ENCODE assay signal across 23 mouse cellular contexts in the genomic region with DNA sequence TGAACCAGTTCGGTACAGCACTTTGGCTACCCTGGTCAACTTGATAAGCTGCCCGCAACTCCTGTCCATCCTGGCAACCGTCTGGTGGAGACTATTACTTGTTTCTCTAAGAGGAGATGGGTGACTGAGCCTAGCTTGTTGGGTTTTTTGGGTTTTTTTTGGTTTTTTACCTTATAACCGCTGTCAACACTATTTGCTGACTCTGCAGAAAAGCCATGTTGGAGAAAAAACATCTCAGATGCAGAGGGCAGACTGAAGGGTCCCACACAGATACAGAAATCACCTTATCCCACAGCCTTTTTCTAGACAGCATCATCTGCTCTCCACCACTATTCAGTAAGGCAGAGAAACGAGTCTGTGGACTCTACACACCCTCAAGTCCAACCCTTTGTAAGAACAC. TPM values are rescaled to one million over a fixed set of nuclear protein-coding genes. Genes with fewer than 3 reads are reported as not detected.
"Had no signal": no experiment of that assay in that cellular context is flagged by ENCODE, and none has a peak within 500 bp of the region (broad histone marks: within the 10 kb centered on the region; RNA-seq: fewer than 3 reads in every experiment).

No protein-coding gene starts in this region.

- H3K4me1 ChIP-seq: midbrain, embryonic 13.5 days; midbrain, embryonic 15.5 days; neural tube, embryonic 13.5 days; neural tube, embryonic 15.5 days had no signal

- H3K36me3 ChIP-seq: midbrain, embryonic 13.5 days; midbrain, embryonic 15.5 days; neural tube, embryonic 13.5 days; neural tube, embryonic 15.5 days had no signal

- H3K4me3 ChIP-seq: megakaryocyte, embryonic 14.5 days; midbrain, embryonic 13.5 days; midbrain, embryonic 15.5 days; neural tube, embryonic 13.5 days; neural tube, embryonic 15.5 days had no signal

- H3K9ac ChIP-seq: lung, embryonic 14.5 days; midbrain, embryonic 13.5 days; midbrain, embryonic 15.5 days; neural tube, embryonic 13.5 days; neural tube, embryonic 15.5 days had no signal

- ATAC-seq: midbrain, embryonic 13.5 days; midbrain, embryonic 15.5 days had no signal

- DNase-seq: lung, adult 18-20 months; lung, embryonic 14.5 days; lung, postnatal 10 days; lung, postnatal 4 days; retina, postnatal 1 day; right cerebral cortex, adult 18-20 months; right cerebral cortex, postnatal 25 days; right cerebral cortex, postnatal 4 days; spleen, adult 18-20 months; thymus, adult 18-20 months; thymus, postnatal 14 days; thymus, postnatal 36 days had no signal

- H3K4me2 ChIP-seq: lung, embryonic 14.5 days; midbrain, embryonic 11.5 days; midbrain, embryonic 13.5 days; midbrain, embryonic 15.5 days; neural tube, embryonic 13.5 days; neural tube, embryonic 15.5 days had no signal

- H3K27ac ChIP-seq: midbrain, embryonic 13.5 days; midbrain, embryonic 15.5 days; neural tube, embryonic 13.5 days; neural tube, embryonic 15.5 days had no signal

- H3K27me3 ChIP-seq: midbrain, embryonic 13.5 days; midbrain, embryonic 15.5 days; neural tube, embryonic 13.5 days; neural tube, embryonic 15.5 days had no signal

- H3K9me3 ChIP-seq: midbrain, embryonic 13.5 days; midbrain, embryonic 15.5 days; neural tube, embryonic 13.5 days; neural tube, embryonic 15.5 days had no signal

RNA-seq across cellular contexts. Expression of gene Fcgr2b, which starts 9.5 kb away (rescaled TPM):
- polyA plus RNA-seq: midbrain, embryonic 11.5 days; neural tube, embryonic 11.5 days had no signal

RNA-seq across cellular contexts. Expression of gene Fcgr4, which starts 32.9 kb away (rescaled TPM):
- total RNA-seq: midbrain, postnatal 0 days had no signal
- polyA plus RNA-seq: midbrain, embryonic 13.5 days; neural tube, embryonic 13.5 days had no signal

RNA-seq across cellular contexts. Expression of gene Fcrla, which starts 58.5 kb away (rescaled TPM):
- total RNA-seq: megakaryocyte progenitor cell, adult 5-6 weeks; midbrain, postnatal 0 days had no signal
- polyA plus RNA-seq: lung, embryonic 14.5 days; lung, embryonic 16.5 days; midbrain, embryonic 11.5 days; midbrain, embryonic 13.5 days; midbrain, embryonic 15.5 days; midbrain, postnatal 0 days; neural tube, embryonic 11.5 days; neural tube, embryonic 13.5 days; neural tube, embryonic 15.5 days; stomach, embryonic 14.5 days had no signal
